Mouse (Mus musculus): ENCODE data around the gene Rapgef4. TPM values are rescaled to one million over a fixed set of nuclear protein-coding genes. Genes with fewer than 3 reads are reported as not detected.

Rapgef4 gene
- polyA plus RNA-seq, 1 experiment from 2014 or later: 3.6 TPM

DNA sequence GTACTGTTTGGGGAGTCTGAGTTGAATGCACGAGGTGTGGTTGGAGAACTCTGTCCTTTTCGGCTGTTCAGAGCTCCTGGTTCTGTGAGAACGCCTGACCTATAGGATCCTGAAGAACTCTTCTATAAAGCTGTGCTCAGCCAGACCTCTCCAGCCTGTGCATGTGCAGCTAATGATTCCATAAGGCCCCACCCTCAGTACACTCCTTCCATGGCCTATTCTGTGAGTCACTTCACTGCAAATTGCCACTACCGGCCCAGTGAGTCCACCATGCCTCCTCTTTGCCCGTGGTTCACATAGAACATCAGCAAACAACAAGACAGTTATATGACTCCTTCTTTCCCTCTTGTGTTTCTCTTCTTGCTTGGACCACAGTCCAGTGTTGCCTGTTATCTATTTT is 42.8 kb downstream of the Rapgef4 start:
- WGBS: 59% methylated on average over 5 of the region's 5 CpGs

DNA sequence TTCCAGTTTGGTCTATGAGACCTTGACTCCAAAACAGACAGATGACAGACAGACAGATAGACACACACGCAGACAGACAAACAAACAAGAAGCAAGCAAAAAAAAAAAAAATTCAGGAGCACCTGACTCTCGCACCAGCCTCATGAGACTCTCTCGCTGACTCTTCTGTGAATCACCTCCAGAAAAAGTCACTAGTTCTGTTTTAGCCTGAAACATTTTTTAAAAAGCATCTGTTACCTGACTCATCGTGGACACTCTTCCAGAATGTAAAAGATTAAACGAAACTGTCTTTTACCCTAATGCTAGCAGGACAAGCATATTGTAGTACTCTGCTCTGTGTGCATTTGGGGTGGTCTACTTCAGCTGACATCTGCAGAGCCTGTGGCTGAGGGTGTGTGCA is 44.6 kb downstream of the Rapgef4 start:
- DNase-seq (ENCODE audit: low spot score): no peak
- Histone ChIP-seq H3K4me3 (ENCODE audit: low read depth, low read length) (no peak overlapping the region), H3K9ac (ENCODE audit: low read length) (no peak overlapping the region), H3K36me3 (ENCODE audit: control insufficient read depth, insufficient read depth, low read length) (no peaks in the 10 kb centered on the region), H3K27ac (replicated peaks) (no peak overlapping the region), H3K9me3 (ENCODE audit: control insufficient read depth, low read length) (no peaks in the 10 kb centered on the region), H3K27me3 (ENCODE audit: control insufficient read depth, insufficient read depth, low read length) (no peaks in the 10 kb centered on the region), H3K4me1 (replicated peaks; ENCODE audit: control insufficient read depth, insufficient read depth) (no peaks in the 10 kb centered on the region), H3K4me2 (replicated peaks; ENCODE audit: low read depth) (no peak overlapping the region)
- ATAC-seq (ENCODE audit: low FRiP score, low TSS enrichment): no peak
- TF ChIP-seq CTCF (IDR thresholded peaks at IDR 0.05; ENCODE audit: low read depth) (no peak), EP300 (optimal IDR thresholded peaks at IDR 0.05) (no peak)
- WGBS: 79% methylated on average over 5 of the region's 5 CpGs

More for the DNA sequence above, 42.8 kb downstream of the Rapgef4 start:
- no peaks in the 10 kb centered on the region for H3K4me1 ChIP-seq (replicated peaks; ENCODE audit: control insufficient read depth, insufficient read depth)
- H3K36me3 ChIP-seq (ENCODE audit: control insufficient read depth, insufficient read depth, low read length): no peaks in the 10 kb centered on the region
- ATAC-seq (ENCODE audit: low FRiP score, low TSS enrichment): peak; percentile 87
- H3K4me3 ChIP-seq (ENCODE audit: low read depth, low read length): no peak overlapping the region
- no peak overlapping the region for H3K27ac ChIP-seq (replicated peaks)
- H3K27me3 ChIP-seq (ENCODE audit: control insufficient read depth, insufficient read depth, low read length): no peaks in the 10 kb centered on the region
- peak; percentile 29 for DNase-seq (ENCODE audit: low spot score)
- no peak overlapping the region for H3K4me2 ChIP-seq (replicated peaks; ENCODE audit: low read depth)
- TF ChIP-seq CTCF (IDR thresholded peaks at IDR 0.05; ENCODE audit: low read depth) (no peak), EP300 (optimal IDR thresholded peaks at IDR 0.05) (no peak)
- no peak overlapping the region for H3K9ac ChIP-seq (ENCODE audit: low read length)
- no peaks in the 10 kb centered on the region for H3K9me3 ChIP-seq (ENCODE audit: control insufficient read depth, low read length)

DNA sequence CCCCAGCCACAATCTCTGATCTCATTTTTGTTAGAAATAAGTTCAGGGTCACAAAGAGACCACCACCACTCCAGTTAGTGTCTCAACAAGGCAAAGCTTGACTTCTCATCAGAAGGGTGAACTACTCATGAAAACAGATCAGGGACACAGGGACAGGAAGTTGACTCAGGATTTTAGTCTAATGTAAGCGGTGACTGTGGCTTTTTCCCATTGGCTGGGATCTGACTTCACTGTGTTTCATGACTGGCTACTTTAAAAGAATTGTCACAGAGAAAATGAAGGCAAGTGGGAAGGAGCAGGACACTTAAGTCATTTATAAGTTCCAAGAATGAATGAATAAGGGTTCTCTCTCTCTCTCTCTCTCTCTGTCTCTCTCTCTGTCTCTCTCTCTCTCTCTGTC is 45.5 kb downstream of the Rapgef4 start:
- Histone ChIP-seq H3K27me3 (ENCODE audit: control insufficient read depth, insufficient read depth, low read length) (no peaks in the 10 kb centered on the region), H3K4me1 (replicated peaks; ENCODE audit: control insufficient read depth, insufficient read depth) (no peaks in the 10 kb centered on the region), H3K4me2 (replicated peaks; ENCODE audit: low read depth) (no peak overlapping the region), H3K27ac (replicated peaks) (no peak overlapping the region), H3K4me3 (ENCODE audit: low read depth, low read length) (no peak overlapping the region), H3K9ac (ENCODE audit: low read length) (no peak overlapping the region), H3K36me3 (ENCODE audit: control insufficient read depth, insufficient read depth, low read length) (no peaks in the 10 kb centered on the region), H3K9me3 (ENCODE audit: control insufficient read depth, low read length) (no peaks in the 10 kb centered on the region)
- no peak for ATAC-seq (ENCODE audit: low FRiP score, low TSS enrichment)
- 67% methylated on average over 1 of the region's 1 CpGs for WGBS
- TF ChIP-seq CTCF (IDR thresholded peaks at IDR 0.05; ENCODE audit: low read depth): no peak
- TF ChIP-seq EP300 (optimal IDR thresholded peaks at IDR 0.05): no peak
- no peak for DNase-seq (ENCODE audit: low spot score)

DNA sequence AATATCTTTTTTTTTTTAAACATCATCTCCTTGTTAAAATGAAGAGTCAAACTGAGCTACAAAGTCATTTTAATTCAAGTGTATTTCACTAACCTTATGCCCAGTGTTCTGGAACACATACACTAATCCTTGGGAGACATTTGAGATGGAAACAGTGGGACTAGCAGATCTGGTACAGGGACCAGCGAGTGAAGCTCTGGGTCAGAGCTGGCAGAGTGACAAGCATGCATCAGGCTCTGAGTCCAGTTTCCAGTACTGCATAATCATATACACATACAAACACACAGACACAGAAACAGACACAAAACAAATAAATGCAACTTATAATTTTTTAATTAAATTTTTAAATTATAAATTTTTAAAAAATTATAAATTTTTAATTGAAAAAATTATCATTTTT is 48.0 kb downstream of the Rapgef4 start:
- Histone ChIP-seq H3K4me2 (replicated peaks; ENCODE audit: low read depth) (no peak overlapping the region), H3K4me3 (ENCODE audit: low read depth, low read length) (no peak overlapping the region), H3K27me3 (ENCODE audit: control insufficient read depth, insufficient read depth, low read length) (no peaks in the 10 kb centered on the region), H3K9ac (ENCODE audit: low read length) (no peak overlapping the region), H3K9me3 (ENCODE audit: control insufficient read depth, low read length) (no peaks in the 10 kb centered on the region), H3K27ac (replicated peaks) (no peak overlapping the region), H3K36me3 (ENCODE audit: control insufficient read depth, insufficient read depth, low read length) (no peaks in the 10 kb centered on the region), H3K4me1 (replicated peaks; ENCODE audit: control insufficient read depth, insufficient read depth) (no peaks in the 10 kb centered on the region)
- ATAC-seq (ENCODE audit: low FRiP score, low TSS enrichment) (no peak), DNase-seq (ENCODE audit: low spot score) (no peak)
- TF ChIP-seq EP300 (optimal IDR thresholded peaks at IDR 0.05) (no peak), CTCF (IDR thresholded peaks at IDR 0.05; ENCODE audit: low read depth) (no peak)
- WGBS: 57% methylated on average over 1 of the region's 1 CpGs

DNA sequence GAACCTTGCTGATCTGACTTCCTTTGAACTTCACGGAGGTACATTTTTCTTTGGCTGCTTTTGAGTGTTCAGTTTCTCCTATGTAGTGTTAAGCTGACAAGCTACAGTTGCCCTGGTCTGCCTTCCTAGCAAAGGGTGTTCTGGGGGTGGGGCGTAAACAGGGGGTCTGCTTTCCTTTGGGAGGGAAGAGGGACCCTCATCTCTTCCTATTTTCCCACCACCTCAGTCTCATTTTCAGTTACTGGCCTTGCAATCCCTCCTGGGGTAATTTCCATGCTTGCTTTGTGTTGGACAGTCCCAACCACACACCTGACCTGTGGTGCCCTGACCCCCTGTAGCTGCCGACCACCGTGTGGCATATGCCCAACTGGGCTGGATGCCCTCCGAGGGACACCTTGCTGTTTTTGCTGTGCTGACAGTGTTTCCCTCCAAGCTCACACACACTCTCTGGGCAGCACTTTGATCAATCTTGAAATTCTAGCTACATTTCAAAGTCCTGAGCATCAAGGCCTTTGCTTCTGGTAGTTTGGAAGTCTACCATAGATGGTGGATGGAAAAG is 48.6 kb downstream of the Rapgef4 start:
- Histone ChIP-seq H3K36me3 (ENCODE audit: control insufficient read depth, insufficient read depth, low read length) (no peaks in the 10 kb centered on the region), H3K27me3 (ENCODE audit: control insufficient read depth, insufficient read depth, low read length) (no peaks in the 10 kb centered on the region), H3K9ac (ENCODE audit: low read length) (no peak overlapping the region), H3K9me3 (ENCODE audit: control insufficient read depth, low read length) (no peaks in the 10 kb centered on the region), H3K4me3 (ENCODE audit: low read depth, low read length) (no peak overlapping the region), H3K4me1 (replicated peaks; ENCODE audit: control insufficient read depth, insufficient read depth) (no peaks in the 10 kb centered on the region), H3K27ac (replicated peaks) (no peak overlapping the region), H3K4me2 (replicated peaks; ENCODE audit: low read depth) (no peak overlapping the region)
- 82% methylated on average over 5 of the region's 5 CpGs for WGBS
- TF ChIP-seq EP300 (optimal IDR thresholded peaks at IDR 0.05) (no peak), CTCF (IDR thresholded peaks at IDR 0.05; ENCODE audit: low read depth) (no peak)
- DNase-seq (ENCODE audit: low spot score) (no peak), ATAC-seq (ENCODE audit: low FRiP score, low TSS enrichment) (no peak)

DNA sequence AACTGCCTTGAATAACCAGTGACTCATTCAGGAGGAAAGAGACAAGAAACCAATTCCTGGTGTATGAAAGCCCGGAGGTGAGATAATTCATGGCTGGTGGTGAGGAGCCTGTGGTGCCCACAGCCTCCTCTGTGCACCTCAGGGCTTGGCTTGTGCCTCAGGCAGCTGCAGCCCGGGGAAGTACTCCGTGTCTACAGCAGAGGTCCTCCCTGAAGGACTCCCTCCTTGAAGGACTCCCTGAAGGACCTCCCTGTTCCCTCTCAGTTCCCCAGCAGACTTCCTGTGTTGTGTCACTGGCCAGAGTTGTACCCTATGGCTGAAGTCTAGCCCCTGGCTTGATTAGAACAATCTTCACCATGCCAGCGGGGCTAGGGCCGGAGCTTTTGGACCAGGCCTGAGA is 50.7 kb downstream of the Rapgef4 start:
- H3K27ac ChIP-seq (replicated peaks): no peak overlapping the region
- no peaks in the 10 kb centered on the region for H3K4me1 ChIP-seq (replicated peaks; ENCODE audit: control insufficient read depth, insufficient read depth)
- no peak overlapping the region for H3K9ac ChIP-seq (ENCODE audit: low read length)
- 70% methylated on average over 5 of the region's 5 CpGs for WGBS
- no peak overlapping the region for H3K4me3 ChIP-seq (ENCODE audit: low read depth, low read length)
- DNase-seq (ENCODE audit: low spot score) (no peak), ATAC-seq (ENCODE audit: low FRiP score, low TSS enrichment) (no peak)
- no peaks in the 10 kb centered on the region for H3K27me3 ChIP-seq (ENCODE audit: control insufficient read depth, insufficient read depth, low read length)
- H3K9me3 ChIP-seq (ENCODE audit: control insufficient read depth, low read length): no peaks in the 10 kb centered on the region
- TF ChIP-seq CTCF (IDR thresholded peaks at IDR 0.05; ENCODE audit: low read depth) (no peak), EP300 (optimal IDR thresholded peaks at IDR 0.05) (no peak)
- no peaks in the 10 kb centered on the region for H3K36me3 ChIP-seq (ENCODE audit: control insufficient read depth, insufficient read depth, low read length)
- H3K4me2 ChIP-seq (replicated peaks; ENCODE audit: low read depth): no peak overlapping the region

Data from stomach, postnatal 0 days (tissue).